Mouse (Mus musculus) thymus, postnatal 10 days (tissue): Measurements from ENCODE around the gene Lgals9.

Experiments
- DNase-seq, 2 experiments: peaks; one replicate each; pipeline ENCODE4 v3.0.0; 2021; ENCODE audit warnings: low spot score in 2 of 2

The Lgals9 gene

DNA sequence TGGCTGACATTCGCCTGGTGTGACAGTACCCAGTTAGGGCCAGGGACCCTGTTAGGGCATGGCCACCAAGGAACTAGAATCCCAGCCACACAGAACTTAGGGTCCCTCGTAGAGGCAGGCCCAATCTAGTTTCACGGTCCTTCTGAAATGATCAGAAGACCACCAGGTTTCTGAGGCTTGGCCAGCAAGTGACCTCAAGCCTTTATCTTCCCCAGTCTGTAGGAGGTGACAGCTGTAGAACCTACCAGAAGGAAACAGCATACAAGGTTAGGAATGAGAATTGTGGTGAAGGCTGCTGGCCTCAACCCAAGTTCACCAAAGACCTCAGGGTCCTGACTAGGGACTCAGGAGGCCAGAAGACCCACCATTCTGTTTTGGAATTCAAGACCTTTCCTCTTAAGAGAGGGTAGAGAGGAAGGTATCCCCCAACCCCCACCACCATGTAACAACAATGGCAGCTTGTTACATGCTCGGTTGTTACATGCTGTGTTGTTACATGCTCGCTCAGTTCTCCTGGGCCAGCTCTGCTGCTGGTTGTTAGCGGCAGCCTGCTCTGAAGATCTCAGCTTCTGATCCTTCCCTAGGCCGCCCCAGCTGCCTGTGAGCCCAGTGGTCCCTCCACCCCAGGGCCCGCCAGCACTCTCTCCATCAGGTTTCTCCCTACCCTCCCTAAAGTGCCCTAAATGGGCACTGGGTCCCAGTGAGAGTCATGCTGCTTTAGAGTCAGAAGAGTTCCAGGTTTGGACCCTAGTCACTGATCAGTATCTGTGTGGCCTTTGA, 7.8 kb downstream of the Lgals9 start:
- no peak for DNase-seq

- DNase-seq, result peak in 1 of 2 experiments; percentile 33
Observed at GRCm38 (mm10) chr11:78973381-78974150, 11.2 kb downstream of the Lgals9 start.

DNA sequence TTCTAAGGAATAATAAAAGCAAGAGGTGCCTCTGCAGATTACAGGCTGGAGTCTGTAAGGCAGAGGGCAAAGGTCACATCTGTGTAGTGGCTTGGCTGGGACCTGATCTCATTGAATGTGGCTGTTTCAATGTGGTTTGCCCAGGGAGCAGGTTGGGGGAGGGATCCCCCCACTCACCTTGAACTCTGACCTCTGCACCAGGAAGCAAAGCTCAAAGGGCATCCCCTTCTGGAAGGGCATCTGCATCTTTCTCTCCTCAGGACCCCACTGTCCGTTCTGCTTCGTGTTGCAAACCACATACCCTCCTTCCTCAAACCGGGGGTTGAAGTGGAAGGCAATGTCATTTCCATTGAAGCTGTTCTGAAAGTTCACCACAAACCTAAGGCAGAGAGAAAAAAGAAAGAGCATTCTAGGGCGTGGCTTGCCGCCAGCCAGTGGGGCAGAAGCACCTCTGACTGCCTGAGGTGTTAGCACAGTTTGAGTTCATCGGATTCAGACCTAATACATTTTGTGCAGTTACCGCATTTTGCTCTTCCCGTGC, 11.9 kb downstream of the Lgals9 start:
- DNase-seq, result peak; percentile 42 to 50

- peak; percentile 28 to 38 for DNase-seq
Observed at GRCm38 (mm10) chr11:78972328-78972727, 12.4 kb downstream of the Lgals9 start.

DNA sequence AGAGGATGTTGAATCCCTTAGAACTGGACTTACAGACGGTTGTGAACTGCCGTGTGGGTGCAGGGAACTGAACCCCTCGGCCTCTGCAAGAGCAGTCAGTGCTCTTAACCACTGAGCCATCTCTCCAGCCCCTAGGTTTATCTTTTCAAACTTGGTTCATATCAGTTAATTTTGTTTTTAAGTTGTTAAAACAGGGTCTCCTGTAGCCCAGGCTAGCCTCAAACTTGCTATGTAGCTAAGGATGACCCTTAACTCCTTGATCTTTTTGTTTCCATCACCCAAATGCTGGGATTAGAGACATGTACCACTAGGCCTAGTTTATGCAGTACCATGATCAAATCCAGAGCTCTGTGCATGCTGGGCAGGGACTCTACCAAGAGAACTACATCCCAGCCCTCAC, 13.0 kb downstream of the Lgals9 start:
- DNase-seq, result no peak

GRCm38 (mm10) chr11:78971096-78971495, 13.7 kb downstream of the Lgals9 start:
- DNase-seq, result no peak

GRCm38 (mm10) chr11:78968121-78968520, 16.6 kb downstream of the Lgals9 start:
- no peak for DNase-seq

- peak; percentile 38 to 79 for DNase-seq
Observed at GRCm38 (mm10) chr11:78967371-78967770, 17.4 kb downstream of the Lgals9 start.

GRCm38 (mm10) chr11:78961221-78961620, 23.5 kb downstream of the Lgals9 start:
- no peak for DNase-seq

GRCm38 (mm10) chr11:78959841-78960520, 24.8 kb downstream of the Lgals9 start:
- DNase-seq, result peak in 1 of 2 experiments; percentile 63

DNA sequence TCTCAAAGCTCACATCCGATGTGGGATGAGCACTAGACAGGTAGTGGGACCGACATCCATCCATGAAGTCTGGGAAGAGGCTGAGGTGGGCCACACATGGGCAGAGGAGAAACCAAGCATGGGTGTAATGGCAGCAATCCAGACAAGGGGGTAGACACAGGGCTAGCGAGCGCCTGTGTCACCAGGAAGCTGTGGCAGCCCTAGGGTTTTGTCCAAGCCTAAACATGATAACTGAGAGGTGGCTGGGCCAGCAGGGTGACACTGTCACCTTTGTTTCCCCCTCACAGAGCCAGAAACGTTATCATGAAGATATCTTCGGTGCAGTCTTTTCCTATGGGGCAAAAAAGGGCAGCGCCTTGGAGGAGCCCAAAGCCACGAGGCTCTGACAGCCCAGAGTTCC, 25.4 kb downstream of the Lgals9 start:
- no peak for DNase-seq

DNA sequence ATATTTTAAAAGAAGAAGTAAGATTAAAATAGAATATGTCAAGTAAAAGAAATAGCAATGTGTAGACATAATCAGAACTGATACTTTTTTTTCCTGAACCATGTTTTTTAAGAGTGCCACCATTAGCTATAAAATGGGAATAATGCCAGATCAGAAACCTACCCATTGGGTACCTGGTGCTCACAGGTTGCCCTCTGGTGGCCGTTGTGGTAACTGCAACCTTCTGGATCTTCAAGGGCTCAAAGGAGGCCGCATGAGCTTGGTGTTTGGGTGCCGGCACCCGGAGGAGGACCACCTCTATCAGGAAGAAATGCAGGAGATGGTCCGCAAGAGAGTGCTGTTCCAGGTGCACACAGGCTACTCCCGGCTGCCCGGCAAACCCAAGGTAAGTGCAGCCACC, 28.5 kb downstream of the Lgals9 start:
- DNase-seq, result peak; percentile 68 to 88

- DNase-seq, result peak in 1 of 2 experiments; percentile 34
Observed at GRCm38 (mm10) chr11:78952467-78952866, 32.3 kb downstream of the Lgals9 start.

DNA sequence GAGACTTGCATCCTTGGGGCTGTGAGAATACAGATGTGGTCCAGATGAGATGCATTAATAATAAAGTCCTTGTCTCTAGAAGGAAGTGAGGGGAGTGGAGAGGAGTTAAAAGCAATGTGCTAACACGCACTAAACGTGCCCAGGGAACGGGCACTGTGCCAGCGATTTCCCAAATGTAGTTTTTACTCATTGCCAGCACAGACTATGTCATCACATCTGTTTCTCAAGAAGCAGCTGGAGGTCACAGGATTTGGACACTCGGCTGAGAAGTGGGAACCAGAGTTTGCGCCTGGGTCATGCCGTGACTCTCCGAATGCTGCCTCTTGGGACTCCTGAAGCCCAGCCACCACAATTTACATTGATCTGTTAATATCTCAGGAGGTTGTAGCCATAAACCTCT, 34.4 kb downstream of the Lgals9 start:
- no peak for DNase-seq

GRCm38 (mm10) chr11:78943083-78943482, 41.7 kb downstream of the Lgals9 start:
- DNase-seq, result no peak

- no peak for DNase-seq
Observed at GRCm38 (mm10) chr11:78935178-78935577, 49.6 kb downstream of the Lgals9 start.

GRCm38 (mm10) chr11:78934727-78935126, 50.0 kb downstream of the Lgals9 start:
- no peak for DNase-seq

GRCm38 (mm10) chr11:78934307-78934706, 50.4 kb downstream of the Lgals9 start:
- DNase-seq, result no peak

DNA sequence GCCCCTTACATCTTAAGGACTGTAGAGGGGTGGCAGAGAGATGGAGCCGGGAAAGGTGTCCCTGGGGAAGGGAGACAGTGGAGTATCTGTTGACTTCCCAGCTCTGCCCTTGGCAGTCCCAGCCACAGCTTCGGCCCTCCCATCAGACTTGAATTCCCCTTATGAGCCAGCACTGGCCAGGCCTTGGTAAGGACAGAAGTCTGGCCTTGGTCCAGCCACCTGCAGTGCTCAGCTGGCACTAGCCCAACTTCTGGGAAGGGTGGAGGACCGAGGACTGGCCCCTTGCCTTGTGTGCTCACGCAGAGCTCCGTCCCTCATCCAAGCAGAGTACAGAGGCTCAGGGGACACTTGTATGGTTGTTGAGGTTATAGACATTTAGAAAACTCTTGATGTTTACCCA, 55.4 kb downstream of the Lgals9 start:
- no peak for DNase-seq

DNA sequence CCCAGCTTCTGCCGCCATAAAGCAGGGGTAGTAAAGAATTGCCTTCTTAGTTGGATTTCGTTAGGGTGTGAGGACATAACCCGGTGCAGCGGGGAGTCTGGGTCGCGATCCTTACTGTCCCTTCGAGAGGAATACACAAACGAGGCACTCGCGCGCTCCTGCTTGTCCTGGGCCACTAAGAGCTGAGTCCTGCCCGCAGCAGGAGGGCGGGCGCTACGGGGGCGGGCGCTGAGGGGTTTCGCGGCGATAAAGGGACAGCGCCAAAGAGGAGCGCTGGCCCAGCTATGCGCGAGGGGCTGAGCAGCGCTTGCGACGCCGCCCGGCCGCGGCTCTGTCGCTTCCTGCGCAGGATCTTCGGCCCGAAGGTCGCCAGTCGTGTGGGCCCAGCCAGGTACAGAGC, 59.8 kb downstream of the Lgals9 start:
- DNase-seq, result no peak

GRCm38 (mm10) chr11:78924111-78924510, 60.6 kb downstream of the Lgals9 start:
- DNase-seq, result peak in 1 of 2 experiments; percentile 8
